Mouse (Mus musculus) heart, embryonic 15.5 days (tissue): ENCODE measurements around the gene Synm. TPM values are rescaled to one million over a fixed set of nuclear protein-coding genes. Genes with fewer than 3 reads are reported as not detected.

Experiments used
- ATAC-seq: fragments of 200-750 bp; cut with Nextera tagmentation; replicated peaks from 2 replicates; pipeline ENCODE4 v1.8.0; 2017; ENCODE audit warnings: low read depth, moderate TSS enrichment; ENCODE audit not compliant: insufficient number of reproducible peaks, insufficient read depth, low FRiP score
- H3K27ac ChIP-seq: fragments of 300-500 bp; sonication (generic); 2 replicates; pipeline ENCODE4 v1.5.1; 2015; ENCODE audit warnings: mild to moderate bottlenecking, inconsistent platforms
- H3K27me3 ChIP-seq: fragments of 300-500 bp; sonication (generic); 2 replicates; pipeline ENCODE4 v1.6.1; 2015; ENCODE audit warnings: inconsistent platforms
- H3K36me3 ChIP-seq: fragments of 300-500 bp; sonication (generic); 2 replicates; pipeline ENCODE4 v1.6.1; 2015; ENCODE audit warnings: mild to moderate bottlenecking, inconsistent platforms
- H3K4me1 ChIP-seq: fragments of 300-500 bp; sonication (generic); replicated peaks from 2 replicates; pipeline ENCODE4 v1.6.1; 2015; ENCODE audit warnings: inconsistent platforms
- H3K4me2 ChIP-seq: fragments of 300-500 bp; sonication (generic); 2 replicates; pipeline ENCODE4 v1.6.1; 2015; ENCODE audit warnings: inconsistent platforms, mild to moderate bottlenecking, moderate library complexity
- H3K4me3 ChIP-seq: fragments of 300-500 bp; sonication (generic); 2 replicates; pipeline ENCODE4 v1.5.1; 2015; ENCODE audit warnings: mild to moderate bottlenecking, inconsistent platforms
- H3K9ac ChIP-seq: fragments of 300-500 bp; sonication (generic); 2 replicates; pipeline ENCODE4 v1.6.1; 2015; ENCODE audit warnings: mild to moderate bottlenecking, inconsistent platforms
- H3K9me3 ChIP-seq: fragments of 300-500 bp; sonication (generic); replicated peaks from 2 replicates; pipeline ENCODE4 v1.6.1; 2016; ENCODE audit warnings: inconsistent platforms
- WGBS: fragments of 180-500 bp; shearing (Covaris S2); methylation state at CpG from one replicate; pipeline ENCODE4 v1.1.7; 2015; ENCODE audit warnings: mixed read lengths; 5-methylcytosine and 5-hydroxymethylcytosine counted together
- polyA plus RNA-seq: library from polyadenylated mRNA; unstranded; fragments of >200 nt; fragmentation: Nextera tagmentation; extraction: Ambion mirVana; gene quantifications from 2 replicates; pipeline ENCODE4 v1.2.1, GENCODE M21; 2015

Gene Synm
- polyA plus RNA-seq: 2.5 and 3.1 TPM in 2 replicates

- Histone ChIP-seq H3K36me3 (no peaks in the 10 kb centered on the region), H3K9ac (peak within 1 kb of the TSS; percentile 53), H3K4me2 (peak within 1 kb of the TSS; percentile 94), H3K4me3 (peak within 1 kb of the TSS; percentile 59), H3K4me1 (peaks cover 12% of the 10 kb centered on the region), H3K27ac (peak within 1 kb of the TSS; percentile 53), H3K9me3 (no peaks in the 10 kb centered on the region), H3K27me3 (peaks cover 32% of the 10 kb centered on the region)
- ATAC-seq: peak; percentile 90
- WGBS: under 1% methylated on average over 37 of the region's 37 CpGs
These were observed at the start of gene Synm for GRCm38 (mm10) chr7:67759629-67759995. Gene Synm (minus strand): TSS chr7:67759742.

GRCm38 (mm10) chr7:67803857-67804215, 44.3 kb upstream of the Synm start:
- H3K4me1 ChIP-seq: peaks cover 12% of the 10 kb centered on the region; the same call in 1 of the 2 replicates
- 0 out of 2 replicates have a peak, but pooled peaks cover 3% of the 10 kb centered on the region for H3K27me3 ChIP-seq
- no peak overlapping the region for H3K27ac ChIP-seq
- no peaks in the 10 kb centered on the region for H3K36me3 ChIP-seq
- H3K9me3 ChIP-seq: no peaks in the 10 kb centered on the region
- H3K4me3 ChIP-seq: peak overlapping the region; percentile 48
- peak overlapping the region; percentile 67 for H3K4me2 ChIP-seq
- H3K9ac ChIP-seq: peak overlapping the region; percentile 40
- ATAC-seq: no peak
- WGBS: 13% methylated on average over 13 of the region's 13 CpGs

GRCm38 (mm10) chr7:67803015-67803856, 43.7 kb upstream of the Synm start:
- peak; percentile 74 for ATAC-seq
- no peaks in the 10 kb centered on the region for H3K36me3 ChIP-seq
- WGBS: 11% methylated on average over 28 of the region's 28 CpGs

GRCm38 (mm10) chr7:67801022-67801421, 41.5 kb upstream of the Synm start:
- 48% methylated on average over 4 of the region's 4 CpGs for WGBS
- Histone ChIP-seq H3K27me3 (no peaks in the 10 kb centered on the region), H3K36me3 (no peaks in the 10 kb centered on the region), H3K4me3 (no peak overlapping the region), H3K27ac (no peak overlapping the region), H3K4me1 (peaks cover 26% of the 10 kb centered on the region; the same call in 1 of the 2 replicates), H3K9me3 (no peaks in the 10 kb centered on the region), H3K4me2 (no peak overlapping the region), H3K9ac (no peak overlapping the region)
- no peak for ATAC-seq

More at GRCm38 (mm10) chr7:67803015-67803856, 43.7 kb upstream of the Synm start:
- no peak overlapping the region for H3K27ac ChIP-seq
- H3K9me3 ChIP-seq: no peaks in the 10 kb centered on the region
- H3K27me3 ChIP-seq: 0 out of 2 replicates have a peak, but pooled peaks cover 3% of the 10 kb centered on the region
- H3K4me2 ChIP-seq: peak overlapping the region; percentile 67
- peak overlapping the region; percentile 40 for H3K9ac ChIP-seq
- peak overlapping the region; percentile 48 for H3K4me3 ChIP-seq
- H3K4me1 ChIP-seq: peaks cover 12% of the 10 kb centered on the region; the same call in 1 of the 2 replicates

- H3K4me2 ChIP-seq: no peak overlapping the region
- no peak overlapping the region for H3K4me3 ChIP-seq
- no peaks in the 10 kb centered on the region for H3K27me3 ChIP-seq
- no peaks in the 10 kb centered on the region for H3K9me3 ChIP-seq
- WGBS: 84% methylated on average over 6 of the region's 6 CpGs
- no peak overlapping the region for H3K27ac ChIP-seq
- H3K36me3 ChIP-seq: no peaks in the 10 kb centered on the region
- peaks cover 26% of the 10 kb centered on the region; the same call in 1 of the 2 replicates for H3K4me1 ChIP-seq
- ATAC-seq: no peak
- H3K9ac ChIP-seq: no peak overlapping the region
These were observed 41.0 kb upstream of the Synm start for GRCm38 (mm10) chr7:67800547-67800946.

GRCm38 (mm10) chr7:67798476-67798875, 38.9 kb upstream of the Synm start:
- no peak for ATAC-seq
- H3K27me3 ChIP-seq: no peaks in the 10 kb centered on the region
- WGBS: 88% methylated on average over 4 of the region's 4 CpGs
- H3K9ac ChIP-seq: no peak overlapping the region
- no peaks in the 10 kb centered on the region for H3K36me3 ChIP-seq
- no peaks in the 10 kb centered on the region for H3K9me3 ChIP-seq
- no peak overlapping the region for H3K4me3 ChIP-seq
- H3K4me1 ChIP-seq: peaks cover 21% of the 10 kb centered on the region; the same call in 1 of the 2 replicates
- no peak overlapping the region for H3K27ac ChIP-seq
- H3K4me2 ChIP-seq: no peak overlapping the region

- WGBS: 11% methylated on average over 8 of the region's 8 CpGs
- H3K4me1 ChIP-seq: peaks cover 14% of the 10 kb centered on the region; the same call in 1 of the 2 replicates
- ATAC-seq: peak; percentile 67; the same call in 1 of the 2 replicates
- H3K4me2 ChIP-seq: peak overlapping the region; percentile 52
- no peaks in the 10 kb centered on the region for H3K36me3 ChIP-seq
- no peak overlapping the region; the same call in 1 of the 2 replicates for H3K4me3 ChIP-seq
- no peaks in the 10 kb centered on the region for H3K27me3 ChIP-seq
- H3K9ac ChIP-seq: no peak overlapping the region
- peak overlapping the region; percentile 74 for H3K27ac ChIP-seq
- H3K9me3 ChIP-seq: no peaks in the 10 kb centered on the region
These were observed 37.5 kb upstream of the Synm start for GRCm38 (mm10) chr7:67797065-67797464.

- Histone ChIP-seq H3K27ac (no peak overlapping the region), H3K27me3 (no peaks in the 10 kb centered on the region), H3K4me1 (peaks cover 18% of the 10 kb centered on the region), H3K9me3 (no peaks in the 10 kb centered on the region), H3K9ac (no peak overlapping the region), H3K4me2 (no peak overlapping the region), H3K36me3 (no peaks in the 10 kb centered on the region), H3K4me3 (no peak overlapping the region)
- ATAC-seq: no peak
- 69% methylated on average over 7 of the region's 7 CpGs for WGBS
These were observed 33.9 kb upstream of the Synm start for GRCm38 (mm10) chr7:67793449-67793848.

GRCm38 (mm10) chr7:67791256-67791655, 31.7 kb upstream of the Synm start:
- no peaks in the 10 kb centered on the region for H3K36me3 ChIP-seq
- ATAC-seq: no peak
- no peak overlapping the region for H3K4me3 ChIP-seq
- no peak overlapping the region for H3K9ac ChIP-seq
- H3K9me3 ChIP-seq: no peaks in the 10 kb centered on the region
- H3K4me1 ChIP-seq: peaks cover 5% of the 10 kb centered on the region
- H3K4me2 ChIP-seq: no peak overlapping the region
- WGBS: 48% methylated on average over 7 of the region's 7 CpGs
- no peak overlapping the region for H3K27ac ChIP-seq
- no peaks in the 10 kb centered on the region for H3K27me3 ChIP-seq

- no peak overlapping the region for H3K27ac ChIP-seq
- no peak overlapping the region for H3K9ac ChIP-seq
These were observed 29.2 kb upstream of the Synm start for GRCm38 (mm10) chr7:67788713-67789112.

GRCm38 (mm10) chr7:67787861-67788260, 28.3 kb upstream of the Synm start:
- no peak overlapping the region for H3K9ac ChIP-seq
- 66% methylated on average over 2 of the region's 2 CpGs for WGBS
- H3K36me3 ChIP-seq: no peaks in the 10 kb centered on the region
- no peaks in the 10 kb centered on the region for H3K27me3 ChIP-seq
- H3K9me3 ChIP-seq: no peaks in the 10 kb centered on the region
- no peak overlapping the region for H3K4me3 ChIP-seq
- H3K4me2 ChIP-seq: no peak overlapping the region
- no peak for ATAC-seq
- H3K4me1 ChIP-seq: peaks cover 5% of the 10 kb centered on the region
- H3K27ac ChIP-seq: no peak overlapping the region

More at GRCm38 (mm10) chr7:67788713-67789112, 29.2 kb upstream of the Synm start:
- H3K4me3 ChIP-seq: no peak overlapping the region
- H3K4me1 ChIP-seq: peaks cover 5% of the 10 kb centered on the region
- WGBS: 11% methylated on average over 10 of the region's 10 CpGs
- no peaks in the 10 kb centered on the region for H3K36me3 ChIP-seq
- no peaks in the 10 kb centered on the region for H3K9me3 ChIP-seq
- peak overlapping the region; percentile 46 for H3K4me2 ChIP-seq
- ATAC-seq: no peak
- no peaks in the 10 kb centered on the region for H3K27me3 ChIP-seq
